Mouse (Mus musculus) embryo, embryonic 9.5 days (tissue): ENCODE data around the gene Ugt1a9.

Source experiments
- DNase-seq: peaks from one replicate; pipeline ENCODE4 v3.0.0-alpha.2; 2017; ENCODE audit errors: extremely low spot score

Ugt1a9 gene

GRCm38 (mm10) chr1:88179657-88180056 is 109.1 kb downstream of the Ugt1a9 start:
- DNase-seq = no peak

- DNase-seq = no peak
Observed at GRCm38 (mm10) chr1:88186325-88186935, 115.8 kb downstream of the Ugt1a9 start.

- DNase-seq = no peak
Observed at GRCm38 (mm10) chr1:88192136-88192535, 121.5 kb downstream of the Ugt1a9 start.

- DNase-seq = no peak
Observed at GRCm38 (mm10) chr1:88195687-88196086, 125.1 kb downstream of the Ugt1a9 start.

GRCm38 (mm10) chr1:88197443-88197842 is 126.8 kb downstream of the Ugt1a9 start:
- DNase-seq = no peak

- no peak for DNase-seq
Observed at GRCm38 (mm10) chr1:88199996-88200395, 129.4 kb downstream of the Ugt1a9 start.

GRCm38 (mm10) chr1:88200456-88200855 is 129.9 kb downstream of the Ugt1a9 start, which contains the start of gene Ugt1a2:
Gene Ugt1a2, plus strand, starts transcription at chr1:88200601.
- DNase-seq = no peak

- peak; percentile 85 for DNase-seq
Observed at GRCm38 (mm10) chr1:88205294-88205922, 134.8 kb downstream of the Ugt1a9 start, which contains the start of gene Dnajb3. Gene Dnajb3, minus strand, starts transcription at chr1:88205782.

- no peak for DNase-seq
Observed at GRCm38 (mm10) chr1:88206843-88207479, 136.4 kb downstream of the Ugt1a9 start.

- DNase-seq = peak; percentile 25
Observed at GRCm38 (mm10) chr1:88211812-88212211, 141.2 kb downstream of the Ugt1a9 start, which contains the start of gene Ugt1a1. Gene Ugt1a1, plus strand, starts transcription at chr1:88211959.

- peak; percentile 20 for DNase-seq
Observed at GRCm38 (mm10) chr1:88212341-88213045, 141.9 kb downstream of the Ugt1a9 start.

GRCm38 (mm10) chr1:88213061-88213460 is 142.5 kb downstream of the Ugt1a9 start:
- no peak for DNase-seq

- DNase-seq = peak; percentile 24
Observed at GRCm38 (mm10) chr1:88213766-88214461, 143.3 kb downstream of the Ugt1a9 start.

- DNase-seq = no peak
Observed at GRCm38 (mm10) chr1:88214462-88214952, 143.9 kb downstream of the Ugt1a9 start.

GRCm38 (mm10) chr1:88215466-88216380 is 145.1 kb downstream of the Ugt1a9 start:
- DNase-seq = peak; percentile 10

- DNase-seq = peak; percentile 8
Observed at GRCm38 (mm10) chr1:88216551-88216950, 146.0 kb downstream of the Ugt1a9 start.

GRCm38 (mm10) chr1:88217144-88217543 is 146.5 kb downstream of the Ugt1a9 start:
- peak; percentile 17 for DNase-seq

- DNase-seq = peak; percentile 1
Observed at GRCm38 (mm10) chr1:88217576-88217975, 147.0 kb downstream of the Ugt1a9 start.

GRCm38 (mm10) chr1:88218051-88218450 is 147.5 kb downstream of the Ugt1a9 start:
- peak; percentile 22 for DNase-seq

GRCm38 (mm10) chr1:88218591-88218990 is 148.0 kb downstream of the Ugt1a9 start:
- peak; percentile 15 for DNase-seq
